Comparison of ENCODE assay signal across 29 mouse cellular contexts in genomic region chr16:96213027-96213426, GRCm38 (mm10). TPM values are rescaled to one million over a fixed set of nuclear protein-coding genes. Genes with fewer than 3 reads are reported as not detected.
A peak's percentile ranks its signal among the peaks of the same experiment; 100 is the strongest.
DNase-seq lines count a peak whose midpoint lies in the region; ATAC-seq and TF ChIP-seq lines count a peak whose summit lies in the region.
"Had no signal": no experiment of that assay in that cellular context is flagged by ENCODE, and none has a peak within 500 bp of the region (broad histone marks: within the 10 kb centered on the region; RNA-seq: fewer than 3 reads in every experiment).

No protein-coding gene starts in this region.

- peaks cover 10% of the 10 kb centered on the region for H3K36me3 ChIP-seq in heart, adult 2 months (ENCODE audit: control insufficient read depth, insufficient read depth, low read length)
- H3K36me3 ChIP-seq in heart, embryonic 10.5 days, result peaks cover 55% of the 10 kb centered on the region
- H3K36me3 ChIP-seq in heart, embryonic 15.5 days, result peaks cover 12% of the 10 kb centered on the region; the same call in 1 of the 2 replicates
- H3K36me3 ChIP-seq: embryonic facial prominence, embryonic 12.5 days; hindbrain, embryonic 12.5 days; intestine, embryonic 15.5 days; limb, embryonic 12.5 days; liver, embryonic 15.5 days had no signal

- DNase-seq in heart, adult 2 months, result peak; percentile 61 to 75
- DNase-seq in heart, embryonic 10.5 days (ENCODE audit: low spot score), result peak; percentile 91
- peak; percentile 41 to 55 for DNase-seq in heart, postnatal 36 days
- no peak for DNase-seq in left cerebral cortex, adult 18-20 months (ENCODE audit: low spot score in 2 of 2)
- no peak for DNase-seq in layer of hippocampus, adult 8-10 months (ENCODE audit: low spot score in 2 of 2)
- no peak for DNase-seq in thymus, postnatal 0 days (ENCODE audit: low spot score)
- DNase-seq: adrenal gland, postnatal 25 days; cerebellum, adult 2 months; cerebellum, postnatal 25 days; kidney, adult 2 months; kidney, postnatal 36 days; lung, embryonic 14.5 days; lung, postnatal 14 days; midbrain, embryonic 14.5 days; right cerebral cortex, postnatal 14 days; thymus, postnatal 14 days had no signal

- H3K4me1 ChIP-seq in heart, adult 2 months (ENCODE audit: control insufficient read depth, insufficient read depth, low read length), result peaks cover 16% of the 10 kb centered on the region
- peaks cover 34% of the 10 kb centered on the region; the same call in 1 of the 2 replicates for H3K4me1 ChIP-seq in heart, embryonic 10.5 days
- H3K4me1 ChIP-seq in heart, embryonic 15.5 days (replicated peaks), result peaks cover 43% of the 10 kb centered on the region
- H3K4me1 ChIP-seq: embryonic facial prominence, embryonic 12.5 days; hindbrain, embryonic 12.5 days; limb, embryonic 12.5 days; liver, embryonic 15.5 days had no signal

- no peaks in the 10 kb centered on the region; the same call in 1 of the 2 replicates for H3K79me2 ChIP-seq in heart, adult 2 months (replicated peaks; ENCODE audit: control insufficient read depth, insufficient read depth, low read length)

- TF ChIP-seq POLR2A in heart, adult 2 months (IDR thresholded peaks at IDR 0.05; ENCODE audit: insufficient read depth, low read depth, low read length), result 0 out of 2 replicates have a peak, but pooled peaks have one; percentile 20

- peak; percentile 98 for TF ChIP-seq EP300 in heart, adult 2 months (IDR thresholded peaks at IDR 0.05; ENCODE audit: insufficient read depth, low read depth, low read length)

- H3K27me3 ChIP-seq in heart, adult 2 months (ENCODE audit: control insufficient read depth, insufficient read depth, low read length), result no peaks in the 10 kb centered on the region
- H3K27me3 ChIP-seq in heart, embryonic 10.5 days (ENCODE audit: insufficient read depth, poor library complexity, severe bottlenecking), result no peaks in the 10 kb centered on the region
- no peaks in the 10 kb centered on the region for H3K27me3 ChIP-seq in heart, embryonic 15.5 days
- H3K27me3 ChIP-seq: embryonic facial prominence, embryonic 12.5 days; hindbrain, embryonic 12.5 days; intestine, embryonic 15.5 days; limb, embryonic 12.5 days; liver, embryonic 15.5 days had no signal

- H3K4me3 ChIP-seq in heart, adult 2 months, result no peak overlapping the region
- H3K4me3 ChIP-seq in heart, embryonic 10.5 days, result no peak overlapping the region
- H3K4me3 ChIP-seq in heart, embryonic 15.5 days, result no peak overlapping the region
- H3K4me3 ChIP-seq: embryonic facial prominence, embryonic 12.5 days; hindbrain, embryonic 12.5 days; intestine, embryonic 15.5 days; layer of hippocampus, adult 2 months; limb, embryonic 12.5 days; liver, embryonic 15.5 days had no signal

- H3K27ac ChIP-seq in heart, adult 2 months, result peak overlapping the region; percentile 62
- H3K27ac ChIP-seq in heart, embryonic 10.5 days, result peak overlapping the region; percentile 78
- peak overlapping the region; percentile 92 for H3K27ac ChIP-seq in heart, embryonic 15.5 days
- H3K27ac ChIP-seq: embryonic facial prominence, embryonic 12.5 days; hindbrain, embryonic 12.5 days; hindbrain, postnatal 0 days; intestine, embryonic 15.5 days; layer of hippocampus, adult 2 months; limb, embryonic 12.5 days; liver, embryonic 15.5 days had no signal

- intact Hi-C loops in heart, adult 2 months (cut with DNase I), result loop anchor here (10.0 kb wide), 1 partner anchor 402 kb away; no protein-coding TSS in a partner anchor
- intact Hi-C loops in heart, postnatal 36 days (cut with DNase I), result no loop called here

- peak overlapping the region; percentile 22; the same call in 1 of the 2 replicates for H3K4me2 ChIP-seq in heart, embryonic 15.5 days
- H3K4me2 ChIP-seq: embryonic facial prominence, embryonic 12.5 days; hindbrain, embryonic 12.5 days; intestine, embryonic 15.5 days; limb, embryonic 12.5 days; liver, embryonic 15.5 days; lung, embryonic 14.5 days had no signal

- no peak overlapping the region for H3K9ac ChIP-seq in heart, adult 2 months (ENCODE audit: low read depth, low read length)
- H3K9ac ChIP-seq in heart, embryonic 15.5 days, result no peak overlapping the region
- H3K9ac ChIP-seq: embryonic facial prominence, embryonic 12.5 days; hindbrain, embryonic 12.5 days; intestine, embryonic 15.5 days; limb, embryonic 12.5 days; liver, embryonic 15.5 days; lung, embryonic 14.5 days had no signal

- TF ChIP-seq CTCF in heart, adult 2 months (IDR thresholded peaks at IDR 0.05), result no peak

- H3K9me3 ChIP-seq in heart, embryonic 10.5 days, result no peaks in the 10 kb centered on the region
- H3K9me3 ChIP-seq in heart, embryonic 15.5 days (replicated peaks), result no peaks in the 10 kb centered on the region
- H3K9me3 ChIP-seq: embryonic facial prominence, embryonic 12.5 days; hindbrain, embryonic 12.5 days; intestine, embryonic 15.5 days; liver, embryonic 15.5 days had no signal

- WGBS in heart, adult 2 months, result 66% methylated on average over 4 of the region's 4 CpGs
- 50% methylated on average over 4 of the region's 4 CpGs for WGBS in heart, embryonic 10.5 days
- WGBS in heart, embryonic 15.5 days, result 60% methylated on average over 4 of the region's 4 CpGs

- peak; percentile 86 for ATAC-seq in heart, embryonic 15.5 days (replicated peaks; ENCODE audit: insufficient number of reproducible peaks, insufficient read depth, low FRiP score, low read depth)
- ATAC-seq: forebrain, embryonic 14.5 days; hindbrain, postnatal 0 days; intestine, embryonic 15.5 days had no signal

RNA-seq across cellular contexts. Expression of gene Sh3bgr, which starts 12.8 kb away (rescaled TPM):
- total RNA-seq in heart, adult 2 months (2021), result 100 to 1,000 TPM; 298 to 308 TPM
- polyA plus RNA-seq in heart, adult 2 months (2012; rRNA removed), result 313 and 426 TPM in 2 replicates
- 465 and 713 TPM in 2 replicates for polyA plus RNA-seq in heart, embryonic 10.5 days (2016; fragmentation: Nextera tagmentation; extraction: Ambion mirVana)
- 413 and 595 TPM in 2 replicates for polyA plus RNA-seq in heart, embryonic 15.5 days (2015; fragmentation: Nextera tagmentation; extraction: Ambion mirVana)
- 100 to 1,000 TPM; 335 to 411 TPM for total RNA-seq in heart, postnatal 36 days (2021)
- total RNA-seq in left cerebral cortex, adult 18-20 months (2021), result 1 to 10 TPM in 1 of 2 experiments, under 1 TPM in 1; 0.63 to 1.1 TPM
- total RNA-seq in layer of hippocampus, adult 8-10 months (2022), result 1 to 10 TPM; 1.8 to 2.4 (median 2.2) TPM
- 0.68 and 0.82 TPM in 2 replicates for polyA plus RNA-seq in thymus, postnatal 0 days (2015; fragmentation: Nextera tagmentation; extraction: Ambion mirVana)
- total RNA-seq: monocyte, adult 5-6 weeks had no signal
- polyA plus RNA-seq: liver, adult 2 months had no signal

RNA-seq across cellular contexts. Expression of gene Lca5l, which starts 21.0 kb away (rescaled TPM):
- total RNA-seq in heart, adult 2 months (2021), result under 1 TPM; 0.34 to 0.39 TPM
- polyA plus RNA-seq in heart, adult 2 months (2012; rRNA removed), result 0.37 and 0.38 TPM in 2 replicates
- polyA plus RNA-seq in heart, embryonic 10.5 days (2016; fragmentation: Nextera tagmentation; extraction: Ambion mirVana), result 1.3 TPM in 2 replicates
- polyA plus RNA-seq in heart, embryonic 15.5 days (2015; fragmentation: Nextera tagmentation; extraction: Ambion mirVana), result 1.2 and 1.5 TPM in 2 replicates
- total RNA-seq in heart, postnatal 36 days (2021), result under 1 TPM; 0.38 to 0.53 TPM
- total RNA-seq in left cerebral cortex, adult 18-20 months (2021), result 1 to 10 TPM; 1.3 to 2.0 TPM
- 1 to 10 TPM; 1.8 to 3.0 (median 2.5) TPM for total RNA-seq in layer of hippocampus, adult 8-10 months (2022)
- 0.27 TPM in 2 replicates for polyA plus RNA-seq in thymus, postnatal 0 days (2015; fragmentation: Nextera tagmentation; extraction: Ambion mirVana)
- total RNA-seq: monocyte, adult 5-6 weeks had no signal
- polyA plus RNA-seq: liver, adult 2 months had no signal

RNA-seq across cellular contexts. Expression of gene B3galt5, which starts 22.6 kb away (rescaled TPM):
- not detected for total RNA-seq in heart, adult 2 months (2021)
- polyA plus RNA-seq in heart, adult 2 months (2012; rRNA removed), result 0.03 TPM in 1 of 2 replicates, not detected in the other
- 0.04 TPM in 1 of 2 replicates, not detected in the other for polyA plus RNA-seq in heart, embryonic 10.5 days (2016; fragmentation: Nextera tagmentation; extraction: Ambion mirVana)
- 0.16 and 1.6 TPM in 2 replicates for polyA plus RNA-seq in heart, embryonic 15.5 days (2015; fragmentation: Nextera tagmentation; extraction: Ambion mirVana)
- total RNA-seq in heart, postnatal 36 days (2021), result not detected
- total RNA-seq in left cerebral cortex, adult 18-20 months (2021), result 10 to 100 TPM; 19.7 to 23.3 TPM
- total RNA-seq in layer of hippocampus, adult 8-10 months (2022), result 10 to 100 TPM; 55.0 to 58.0 (median 56.9) TPM
- 3.4 and 4.3 TPM in 2 replicates for polyA plus RNA-seq in thymus, postnatal 0 days (2015; fragmentation: Nextera tagmentation; extraction: Ambion mirVana)
- total RNA-seq: gastrocnemius, adult 8-10 months; liver, adult 2 months; monocyte, adult 5-6 weeks had no signal
- polyA plus RNA-seq: testis, adult 2 months had no signal

Comparison
In these comparisons a context has a peak if more than half of its experiments do, and no peak if none do; other contexts are left out.
1. DNase-seq: peak in heart, adult 2 months (2 of 2), heart, embryonic 10.5 days (single experiment) and heart, postnatal 36 days (2 of 2); none in left cerebral cortex, adult 18-20 months (0 of 2), layer of hippocampus, adult 8-10 months (0 of 2) and thymus, postnatal 0 days (single experiment).
2. RNA of gene Sh3bgr, which starts 12.8 kb away (total RNA-seq): 335 to 411 TPM in heart, postnatal 36 days and 298 to 308 TPM in heart, adult 2 months; 1.8 to 2.4 TPM in layer of hippocampus, adult 8-10 months and 0.63 to 1.1 TPM in left cerebral cortex, adult 18-20 months; every median in the first group is over 10 times any median in the second.
3. RNA of gene B3galt5, which starts 22.6 kb away (total RNA-seq): 55.0 to 58.0 TPM in layer of hippocampus, adult 8-10 months and 19.7 to 23.3 TPM in left cerebral cortex, adult 18-20 months; not detected in heart, postnatal 36 days and not detected in heart, adult 2 months; every median in the first group is over 10 times any median in the second.
4. Peak in every context shown above with its lines, with median percentiles within 50 percentile points of each other: H3K27ac ChIP-seq.